Mouse (Mus musculus): ENCODE data around the gene Nnmt. TPM values are rescaled to one million over a fixed set of nuclear protein-coding genes. Genes with fewer than 3 reads are reported as not detected.
A peak's percentile ranks its signal among the peaks of the same experiment; 100 is the strongest.

Gene Nnmt
- polyA plus RNA-seq, 1 experiment: 3.1 TPM

GRCm38 (mm10) chr9:48559482-48560139, 45.3 kb downstream of the Nnmt start:
- 27% methylated on average over 4 of the region's 4 CpGs for WGBS
- peak; percentile 80 for TF ChIP-seq CTCF (conservative IDR thresholded peaks at IDR 0.05; ENCODE audit: insufficient read depth, insufficient read length, low read depth, low read length)
- TF ChIP-seq POLR2A (IDR thresholded peaks at IDR 0.05; ENCODE audit: low read depth, low read length): no peak
- Histone ChIP-seq H3K27me3 (replicated peaks; ENCODE audit: control insufficient read depth, insufficient read depth, low read length) (no peaks in the 10 kb centered on the region), H3K4me3 (ENCODE audit: insufficient read depth, low read depth, low read length) (no peak overlapping the region), H3K36me3 (ENCODE audit: control insufficient read depth, insufficient read depth, low read length) (no peaks in the 10 kb centered on the region), H3K4me1 (ENCODE audit: control insufficient read depth, insufficient read depth, low read length) (no peaks in the 10 kb centered on the region), H3K27ac (ENCODE audit: insufficient read depth, low read depth, low read length) (no peak overlapping the region)
- DNase-seq: peak; percentile 42

GRCm38 (mm10) chr9:48558637-48559036, 46.3 kb downstream of the Nnmt start:
- DNase-seq: peak; percentile 12
- Histone ChIP-seq H3K36me3 (ENCODE audit: control insufficient read depth, insufficient read depth, low read length) (no peaks in the 10 kb centered on the region), H3K27ac (ENCODE audit: insufficient read depth, low read depth, low read length) (no peak overlapping the region), H3K4me3 (ENCODE audit: insufficient read depth, low read depth, low read length) (no peak overlapping the region), H3K4me1 (ENCODE audit: control insufficient read depth, insufficient read depth, low read length) (no peaks in the 10 kb centered on the region), H3K27me3 (replicated peaks; ENCODE audit: control insufficient read depth, insufficient read depth, low read length) (no peaks in the 10 kb centered on the region)
- WGBS: 67% methylated on average over 4 of the region's 4 CpGs
- TF ChIP-seq CTCF (conservative IDR thresholded peaks at IDR 0.05; ENCODE audit: insufficient read depth, insufficient read length, low read depth, low read length) (no peak), POLR2A (IDR thresholded peaks at IDR 0.05; ENCODE audit: low read depth, low read length) (no peak)

GRCm38 (mm10) chr9:48549056-48549455, 55.9 kb downstream of the Nnmt start:
- H3K27me3 ChIP-seq (replicated peaks; ENCODE audit: control insufficient read depth, insufficient read depth, low read length): no peaks in the 10 kb centered on the region
- 62% methylated on average over 2 of the region's 2 CpGs for WGBS
- TF ChIP-seq POLR2A (IDR thresholded peaks at IDR 0.05; ENCODE audit: low read depth, low read length) (no peak), CTCF (conservative IDR thresholded peaks at IDR 0.05; ENCODE audit: insufficient read depth, insufficient read length, low read depth, low read length) (no peak)
- H3K4me1 ChIP-seq (ENCODE audit: control insufficient read depth, insufficient read depth, low read length): no peaks in the 10 kb centered on the region
- no peak for DNase-seq
- H3K4me3 ChIP-seq (ENCODE audit: insufficient read depth, low read depth, low read length): no peak overlapping the region
- no peak overlapping the region for H3K27ac ChIP-seq (ENCODE audit: insufficient read depth, low read depth, low read length)
- H3K36me3 ChIP-seq (ENCODE audit: control insufficient read depth, insufficient read depth, low read length): no peaks in the 10 kb centered on the region

GRCm38 (mm10) chr9:48547233-48547632, 57.7 kb downstream of the Nnmt start:
- Histone ChIP-seq H3K36me3 (ENCODE audit: control insufficient read depth, insufficient read depth, low read length) (no peaks in the 10 kb centered on the region), H3K27ac (ENCODE audit: insufficient read depth, low read depth, low read length) (no peak overlapping the region), H3K4me3 (ENCODE audit: insufficient read depth, low read depth, low read length) (no peak overlapping the region), H3K4me1 (ENCODE audit: control insufficient read depth, insufficient read depth, low read length) (no peaks in the 10 kb centered on the region), H3K27me3 (replicated peaks; ENCODE audit: control insufficient read depth, insufficient read depth, low read length) (no peaks in the 10 kb centered on the region)
- TF ChIP-seq CTCF (conservative IDR thresholded peaks at IDR 0.05; ENCODE audit: insufficient read depth, insufficient read length, low read depth, low read length) (no peak), POLR2A (IDR thresholded peaks at IDR 0.05; ENCODE audit: low read depth, low read length) (no peak)
- no peak for DNase-seq

Other genes with a start within 250 kb of the Nnmt start
- 73.1 and 77.4 TPM in 2 replicates for gene Rexo2, start 124.5 kb downstream of the Nnmt start, polyA plus RNA-seq (2012; rRNA removed)
- 22.7 and 23.9 TPM in 2 replicates for gene Rbm7, start 109.9 kb downstream of the Nnmt start, polyA plus RNA-seq (2012; rRNA removed)
- 159 and 174 TPM in 2 replicates for gene Gm5617, start 109.7 kb downstream of the Nnmt start, polyA plus RNA-seq (2012; rRNA removed)
- gene Zbtb16, start 231.1 kb upstream of the Nnmt start, polyA plus RNA-seq (2012; rRNA removed): 3.0 and 3.1 TPM in 2 replicates